Mouse (Mus musculus): ENCODE data around the gene Mrpl21.

The Mrpl21 gene

DNA sequence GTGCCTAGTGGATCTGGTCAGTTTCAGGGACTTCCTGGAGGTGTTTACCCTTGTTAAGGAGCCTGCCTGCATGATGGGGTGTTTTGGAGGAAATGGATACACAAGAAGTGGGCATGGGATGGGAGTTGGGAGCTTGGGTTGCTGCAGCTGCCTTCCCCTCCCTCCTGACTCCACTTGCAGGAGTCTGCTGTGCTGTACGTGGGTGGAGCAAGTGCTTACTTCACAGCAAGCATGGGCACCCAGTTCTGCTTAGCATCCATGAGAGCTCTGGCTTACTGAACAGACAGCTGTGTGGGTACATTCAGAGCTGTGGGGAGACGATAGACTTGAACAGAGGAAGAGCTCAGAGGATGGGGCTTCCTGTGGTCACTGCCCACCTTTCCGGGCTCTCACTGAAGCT, 58.3 kb downstream of the Mrpl21 start:
- no peak for DNase-seq (ENCODE audit: low spot score)
